ENCODE assay signal across 8 mouse cellular contexts in the genomic region with DNA sequence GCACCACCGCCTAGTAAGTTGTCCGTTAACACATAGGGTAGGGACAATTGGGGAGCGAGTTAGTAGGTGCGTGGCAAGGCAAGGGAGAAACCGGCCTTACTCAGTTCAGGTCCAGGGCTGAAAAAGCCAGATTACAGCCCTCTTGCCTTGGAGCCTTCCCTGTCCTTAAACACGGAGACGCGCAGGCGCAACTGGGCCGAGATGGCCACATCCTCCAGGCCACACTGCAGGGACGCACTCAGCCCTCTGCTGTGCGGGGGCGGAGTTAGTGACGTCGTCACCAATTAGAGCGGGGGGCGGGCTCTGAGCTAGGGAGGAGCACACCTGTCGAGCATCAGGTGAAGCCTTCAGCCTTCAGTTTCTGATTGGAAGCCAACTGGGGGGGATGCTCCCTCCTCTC. TPM values are rescaled to one million over a fixed set of nuclear protein-coding genes. Genes with fewer than 3 reads are reported as not detected.
DNase-seq lines count a peak whose midpoint lies in the region; ATAC-seq and TF ChIP-seq lines count a peak whose summit lies in the region.

No protein-coding gene starts in this region.

- no peak for DNase-seq in heart, adult 8-10 months (ENCODE audit: low spot score)
- DNase-seq in embryo, embryonic 10 days (ENCODE audit: low spot score) = peak; percentile 91
- DNase-seq in layer of hippocampus, postnatal 25 days (ENCODE audit: extremely low spot score in 1 of 2, low spot score in 1 of 2) = peak; percentile 24 to 51
- peak; percentile 91 for DNase-seq in lung, postnatal 0 days (ENCODE audit: low spot score)
- peak; percentile 65 to 75 for DNase-seq in right cerebral cortex, adult 2 months (ENCODE audit: low spot score in 2 of 2)
- DNase-seq in c-Kit-positive CD71-positive TER-119-positive erythroid progenitor cells, embryonic 14.5 days (ENCODE audit: low spot score) = no peak

- H3K9me3 ChIP-seq in heart, embryonic 11.5 days (replicated peaks; ENCODE audit: control insufficient read depth, low read length) = no peaks in the 10 kb centered on the region
- H3K9me3 ChIP-seq in hindbrain, embryonic 13.5 days = no peaks in the 10 kb centered on the region
- H3K9me3 ChIP-seq in lung, postnatal 0 days (ENCODE audit: low read length) = no peaks in the 10 kb centered on the region

- no peak overlapping the region for H3K9ac ChIP-seq in heart, embryonic 11.5 days (ENCODE audit: low read depth, low read length)
- H3K9ac ChIP-seq in hindbrain, embryonic 13.5 days = peak overlapping the region; percentile 63
- H3K9ac ChIP-seq in lung, postnatal 0 days (replicated peaks; ENCODE audit: low read depth) = no peak overlapping the region

- H3K27me3 ChIP-seq in heart, embryonic 11.5 days (ENCODE audit: control insufficient read depth, insufficient read depth, low read length) = no peaks in the 10 kb centered on the region
- H3K27me3 ChIP-seq in hindbrain, embryonic 13.5 days = no peaks in the 10 kb centered on the region
- H3K27me3 ChIP-seq in lung, postnatal 0 days (replicated peaks; ENCODE audit: insufficient read depth, low read length) = no peaks in the 10 kb centered on the region

- ATAC-seq in heart, embryonic 11.5 days (replicated peaks; ENCODE audit: insufficient number of reproducible peaks, low FRiP score, low TSS enrichment) = peak; percentile 43
- peak; percentile 91 for ATAC-seq in hindbrain, embryonic 13.5 days (ENCODE audit: low FRiP score)
- peak; percentile 95 for ATAC-seq in lung, postnatal 0 days

- H3K4me3 ChIP-seq in heart, embryonic 11.5 days (ENCODE audit: low read depth, low read length) = no peak overlapping the region
- peak overlapping the region; percentile 29 for H3K4me3 ChIP-seq in hindbrain, embryonic 13.5 days
- no peak overlapping the region for H3K4me3 ChIP-seq in lung, postnatal 0 days (ENCODE audit: low read depth, low read length)

- H3K27ac ChIP-seq in heart, embryonic 11.5 days (ENCODE audit: low read depth, low read length) = peak overlapping the region; percentile 4; the same call in 1 of the 2 replicates
- H3K27ac ChIP-seq in hindbrain, embryonic 13.5 days = peak overlapping the region; percentile 75
- peak overlapping the region; percentile 33; the same call in 1 of the 2 replicates for H3K27ac ChIP-seq in lung, postnatal 0 days (ENCODE audit: low read length)

- 0 out of 2 replicates have a peak overlapping the region, but pooled peaks have one; percentile 9 for H3K4me2 ChIP-seq in heart, embryonic 11.5 days
- H3K4me2 ChIP-seq in hindbrain, embryonic 13.5 days = peak overlapping the region; percentile 54
- no peak overlapping the region; the same call in 1 of the 2 replicates for H3K4me2 ChIP-seq in lung, postnatal 0 days (replicated peaks; ENCODE audit: low read depth, low read length)

- TF ChIP-seq EP300 in lung, postnatal 0 days (IDR thresholded peaks at IDR 0.05) = no peak

- 19% methylated on average over 18 of the region's 18 CpGs for WGBS in heart, embryonic 11.5 days (ENCODE audit: insufficient replicate concordance)
- whole genome bisulfite sequencing in hindbrain, embryonic 13.5 days = 15% methylated on average over 18 of the region's 18 CpGs
- WGBS in lung, postnatal 0 days = 24% methylated on average over 16 of the region's 18 CpGs

- no peak for TF ChIP-seq CTCF in lung, postnatal 0 days (IDR thresholded peaks at IDR 0.05)

- 0 out of 2 replicates have a peak, but pooled peaks cover 2% of the 10 kb centered on the region for H3K4me1 ChIP-seq in heart, embryonic 11.5 days (ENCODE audit: control insufficient read depth, insufficient read depth, low read length)
- H3K4me1 ChIP-seq in hindbrain, embryonic 13.5 days (replicated peaks) = peaks cover 18% of the 10 kb centered on the region
- H3K4me1 ChIP-seq in lung, postnatal 0 days (ENCODE audit: insufficient read depth, low read depth, low read length) = no peaks in the 10 kb centered on the region

- H3K36me3 ChIP-seq in heart, embryonic 11.5 days (ENCODE audit: control insufficient read depth, insufficient read depth, low read length) = peaks cover 44% of the 10 kb centered on the region
- H3K36me3 ChIP-seq in hindbrain, embryonic 13.5 days = peaks cover 38% of the 10 kb centered on the region
- peaks cover 28% of the 10 kb centered on the region for H3K36me3 ChIP-seq in lung, postnatal 0 days (ENCODE audit: insufficient read depth, low read length)

RNA-seq across cellular contexts. Expression of a gene that starts 29.7 kb away (rescaled TPM):
- 426 and 446 TPM in 2 replicates for polyA plus RNA-seq in heart, embryonic 11.5 days (2014; fragmentation: Nextera tagmentation; extraction: Ambion mirVana)
- total RNA-seq in heart, adult 8-10 months (2022) = 10 to 100 TPM; 12.6 to 22.5 (median 14.9) TPM
- 94.4 and 96.5 TPM in 2 replicates for polyA plus RNA-seq in hindbrain, embryonic 13.5 days (2015; fragmentation: Nextera tagmentation; extraction: Ambion mirVana)
- total RNA-seq in layer of hippocampus, postnatal 25 days (2021) = 10 to 100 TPM; 70.9 to 98.4 TPM
- 16.7 and 20.4 TPM in 2 replicates for polyA plus RNA-seq in lung, postnatal 0 days (2015; fragmentation: Nextera tagmentation; extraction: Ambion mirVana)

RNA-seq across cellular contexts. Expression of a gene that starts 35.8 kb away (rescaled TPM):
- 10.9 and 13.7 TPM in 2 replicates for polyA plus RNA-seq in heart, embryonic 11.5 days (2014; fragmentation: Nextera tagmentation; extraction: Ambion mirVana)
- total RNA-seq in heart, adult 8-10 months (2022) = 10 to 100 TPM; 19.3 to 23.9 (median 22.6) TPM
- 7.4 and 7.6 TPM in 2 replicates for polyA plus RNA-seq in hindbrain, embryonic 13.5 days (2015; fragmentation: Nextera tagmentation; extraction: Ambion mirVana)
- 1 to 10 TPM; 6.0 to 8.3 TPM for total RNA-seq in layer of hippocampus, postnatal 25 days (2021)
- 4.6 and 5.8 TPM in 2 replicates for polyA plus RNA-seq in lung, postnatal 0 days (2015; fragmentation: Nextera tagmentation; extraction: Ambion mirVana)

RNA-seq across cellular contexts. Expression of a gene that starts 51.6 kb away (rescaled TPM):
- polyA plus RNA-seq in heart, embryonic 11.5 days (2014; fragmentation: Nextera tagmentation; extraction: Ambion mirVana) = 34.7 and 58.1 TPM in 2 replicates
- under 1 TPM in 1 of 4 experiments, not detected in 3; 0.17 TPM for total RNA-seq in heart, adult 8-10 months (2022)
- polyA plus RNA-seq in hindbrain, embryonic 13.5 days (2015; fragmentation: Nextera tagmentation; extraction: Ambion mirVana) = 1.1 and 1.2 TPM in 2 replicates
- under 1 TPM; 0.31 to 0.47 TPM for total RNA-seq in layer of hippocampus, postnatal 25 days (2021)
- polyA plus RNA-seq in lung, postnatal 0 days (2015; fragmentation: Nextera tagmentation; extraction: Ambion mirVana) = 1.9 and 2.2 TPM in 2 replicates

RNA-seq across cellular contexts. Expression of a gene that starts 56.9 kb away (rescaled TPM):
- 138 and 143 TPM in 2 replicates for polyA plus RNA-seq in heart, embryonic 11.5 days (2014; fragmentation: Nextera tagmentation; extraction: Ambion mirVana)
- 10 to 100 TPM; 14.8 to 17.5 (median 15.8) TPM for total RNA-seq in heart, adult 8-10 months (2022)
- polyA plus RNA-seq in hindbrain, embryonic 13.5 days (2015; fragmentation: Nextera tagmentation; extraction: Ambion mirVana) = 244 and 245 TPM in 2 replicates
- total RNA-seq in layer of hippocampus, postnatal 25 days (2021) = 10 to 100 TPM; 17.3 to 20.1 TPM
- 99.9 and 101 TPM in 2 replicates for polyA plus RNA-seq in lung, postnatal 0 days (2015; fragmentation: Nextera tagmentation; extraction: Ambion mirVana)

Comparison
In these comparisons a context has a peak if more than half of its experiments do, and no peak if none do; other contexts are left out.
1. ATAC-seq: peak in every context shown above with its lines; median percentile 95 in lung, postnatal 0 days; 91 in hindbrain, embryonic 13.5 days; 43 in heart, embryonic 11.5 days.
2. H3K27ac ChIP-seq: peak in every context shown above with its lines; median percentile 75 in hindbrain, embryonic 13.5 days; 33 in lung, postnatal 0 days; 4 in heart, embryonic 11.5 days.
3. DNase-seq: peak in embryo, embryonic 10 days (single experiment), layer of hippocampus, postnatal 25 days (2 of 2), lung, postnatal 0 days (single experiment) and right cerebral cortex, adult 2 months (2 of 2); none in heart, adult 8-10 months (single experiment) and c-Kit-positive CD71-positive TER-119-positive erythroid progenitor cells, embryonic 14.5 days (single experiment).
4. RNA of a gene that starts 51.6 kb away (polyA plus RNA-seq): 34.7 to 58.1 TPM in heart, embryonic 11.5 days; 1.9 to 2.2 TPM in lung, postnatal 0 days and 1.1 to 1.2 TPM in hindbrain, embryonic 13.5 days; every median in the first group is over 10 times any median in the second.